Mouse (Mus musculus) thymus, postnatal 25 days (tissue): Measurements from ENCODE around the gene Nkx2-5.

Experiments
- DNase-seq: peaks from one replicate; pipeline ENCODE4 v3.0.0; 2022

Nkx2-5 gene

DNA sequence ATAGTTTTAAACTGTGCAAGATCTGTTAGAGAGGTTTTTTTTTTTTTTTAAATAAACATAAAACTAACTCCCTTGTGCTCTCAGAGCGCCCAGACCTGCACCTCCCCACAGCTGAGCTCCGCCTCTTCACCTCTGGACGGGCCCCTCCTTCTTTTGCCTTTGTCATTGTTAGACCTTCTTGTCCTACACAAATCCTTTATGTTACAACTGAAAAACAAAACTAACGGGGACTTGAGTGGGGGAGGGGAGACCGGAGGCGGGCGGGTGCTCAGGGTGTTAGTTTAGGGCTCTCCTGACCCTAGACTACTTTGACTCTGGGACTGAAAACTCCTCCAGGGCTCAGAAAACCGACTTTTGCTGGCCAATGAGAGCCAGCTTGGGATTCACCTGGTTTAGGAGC lies 8.9 kb downstream of the Nkx2-5 start:
- DNase-seq = no peak

DNA sequence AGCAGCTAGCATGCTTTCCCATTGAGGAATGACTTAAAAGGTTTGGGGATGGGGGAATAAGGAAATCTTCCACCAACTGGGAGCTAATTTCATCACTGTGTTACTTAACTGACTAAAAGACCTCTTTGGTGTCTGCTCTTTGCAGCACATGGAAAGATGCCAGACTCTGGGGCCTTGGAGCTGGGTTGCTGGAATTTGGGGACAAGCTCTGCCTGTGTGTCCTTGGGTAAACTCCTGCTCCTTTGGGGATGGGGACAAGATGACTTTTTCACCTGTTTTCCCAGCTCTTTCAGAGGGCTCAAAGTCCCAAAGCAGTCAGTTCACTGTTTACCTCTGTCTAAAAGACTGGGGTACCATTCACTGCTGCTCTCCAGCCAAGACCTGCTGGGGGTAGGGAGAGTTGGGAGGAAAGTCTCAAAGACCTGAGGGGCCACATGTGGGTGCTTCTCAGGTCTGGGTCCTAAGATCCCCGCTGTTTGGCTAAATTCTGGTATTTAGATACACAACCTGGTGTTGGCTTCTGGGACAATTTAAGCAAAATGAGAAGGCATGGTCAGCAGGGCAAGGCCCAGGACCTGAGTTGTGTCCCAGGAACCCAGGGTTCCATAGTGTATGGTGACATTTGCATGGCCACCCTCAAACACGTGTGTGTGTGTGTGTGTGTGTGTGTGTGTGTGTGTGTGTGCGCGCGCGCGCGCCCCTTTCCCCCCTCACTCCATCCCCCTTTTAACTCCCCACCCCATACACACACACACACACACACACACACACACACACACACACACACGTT lies 9.6 kb downstream of the Nkx2-5 start:
- DNase-seq = no peak

DNA sequence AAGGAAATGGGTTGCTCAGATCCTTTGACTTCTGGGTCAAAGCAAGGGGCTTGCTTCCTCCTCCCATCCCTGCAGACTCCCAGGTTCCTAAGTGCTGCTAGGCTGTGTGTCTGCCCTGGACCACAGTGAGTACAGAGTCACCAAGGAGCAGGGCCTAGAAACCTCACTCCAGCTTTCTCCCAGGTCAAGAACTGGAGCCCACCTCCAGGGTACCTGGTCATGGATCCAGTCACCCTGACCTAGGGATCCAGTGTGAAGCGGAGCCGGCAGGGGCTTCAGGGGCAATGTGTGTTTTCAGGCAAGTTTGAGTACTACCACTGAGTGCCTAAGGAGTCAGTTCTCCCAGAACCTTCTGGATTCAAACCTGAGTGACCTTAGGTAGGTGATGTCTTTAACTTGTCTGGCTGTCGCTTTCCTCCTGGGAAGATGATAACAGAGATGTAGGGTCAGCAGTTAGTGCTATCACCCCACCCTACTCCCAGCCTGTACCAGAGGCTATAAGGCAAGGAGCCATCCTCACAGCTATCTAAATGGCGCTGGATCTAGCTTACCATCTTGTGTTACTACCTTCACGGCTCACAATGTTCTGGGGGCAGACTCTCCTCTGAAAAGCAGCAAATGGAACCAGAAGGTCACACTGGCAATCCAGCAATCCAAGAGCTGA lies 10.4 kb downstream of the Nkx2-5 start:
- DNase-seq = no peak

DNA sequence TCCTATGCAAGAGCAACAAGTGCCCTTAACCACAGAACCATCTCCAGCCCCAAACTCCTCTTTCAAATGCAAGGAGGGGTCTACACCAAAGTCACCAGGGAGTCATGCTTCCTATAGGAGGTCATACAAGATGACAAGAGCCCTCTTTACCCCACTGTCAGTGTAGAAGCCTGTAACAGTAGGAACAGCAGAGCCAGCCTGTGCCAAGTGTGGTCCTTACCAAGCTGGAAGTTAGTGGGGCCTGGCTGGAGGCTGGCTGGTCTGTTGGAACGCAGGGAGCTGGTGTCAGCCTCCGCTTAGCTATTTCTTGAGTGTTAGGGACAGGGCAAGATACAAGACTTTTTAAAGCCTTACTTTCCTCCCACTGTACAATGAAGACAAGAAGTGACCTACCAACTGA lies 11.0 kb downstream of the Nkx2-5 start:
- DNase-seq = no peak

DNA sequence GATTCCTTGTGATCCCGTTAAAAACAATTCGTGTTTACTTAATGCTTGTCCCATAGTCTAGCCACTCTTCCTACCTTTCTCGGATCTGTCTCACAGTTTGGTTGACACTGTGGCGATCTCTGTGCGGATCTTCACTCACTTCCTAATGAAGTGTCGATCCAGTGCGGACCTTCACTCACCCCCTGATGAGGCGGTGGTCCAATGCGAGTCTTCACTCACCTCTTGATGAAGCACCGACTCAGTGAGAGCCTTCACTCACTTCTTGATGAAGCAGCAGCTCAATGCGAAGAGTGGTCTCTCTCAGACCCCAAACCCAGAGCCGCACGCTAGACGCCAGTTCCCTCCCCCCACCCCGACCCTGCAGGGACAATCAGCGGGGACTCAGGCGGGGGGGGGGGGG lies 18.7 kb downstream of the Nkx2-5 start:
- DNase-seq = no peak

DNA sequence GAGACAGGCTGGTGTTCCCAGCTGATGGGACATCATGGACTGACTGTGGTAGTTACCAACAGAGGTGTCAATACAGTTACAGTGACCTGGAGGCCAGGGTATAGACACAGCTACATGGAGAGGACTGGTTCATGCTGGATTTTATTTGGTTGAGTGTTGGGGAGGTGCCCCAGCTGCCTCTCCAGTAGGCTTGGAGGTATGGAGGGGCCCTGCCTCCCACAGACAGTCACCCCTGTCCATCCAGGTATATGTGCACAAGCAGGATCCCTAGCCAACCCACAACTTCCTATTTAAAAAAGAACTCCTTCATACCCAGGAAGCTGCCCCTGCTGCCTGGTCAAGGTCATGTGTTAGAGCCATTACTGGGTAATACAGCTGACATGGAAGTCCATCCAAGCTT lies 27.0 kb downstream of the Nkx2-5 start:
- DNase-seq = no peak

DNA sequence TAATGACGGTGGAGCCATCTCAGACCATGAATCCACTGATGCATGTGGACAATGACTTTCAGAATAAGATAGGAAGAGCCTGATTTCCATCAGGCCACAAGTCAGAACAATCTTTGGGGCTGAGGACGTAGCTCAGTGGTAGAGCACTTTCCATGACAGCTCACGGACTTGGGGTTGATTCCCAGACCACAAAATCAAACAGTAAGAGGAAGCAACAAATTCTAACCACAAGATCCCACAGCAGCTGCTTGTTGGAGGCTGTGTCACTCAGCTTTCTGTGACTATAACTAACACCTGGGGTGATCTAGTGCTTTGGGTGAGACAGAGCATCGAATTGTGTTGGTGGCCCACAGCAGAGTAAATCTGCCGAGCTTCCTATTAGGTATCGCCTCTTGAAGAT lies 28.0 kb downstream of the Nkx2-5 start:
- no peak for DNase-seq

DNA sequence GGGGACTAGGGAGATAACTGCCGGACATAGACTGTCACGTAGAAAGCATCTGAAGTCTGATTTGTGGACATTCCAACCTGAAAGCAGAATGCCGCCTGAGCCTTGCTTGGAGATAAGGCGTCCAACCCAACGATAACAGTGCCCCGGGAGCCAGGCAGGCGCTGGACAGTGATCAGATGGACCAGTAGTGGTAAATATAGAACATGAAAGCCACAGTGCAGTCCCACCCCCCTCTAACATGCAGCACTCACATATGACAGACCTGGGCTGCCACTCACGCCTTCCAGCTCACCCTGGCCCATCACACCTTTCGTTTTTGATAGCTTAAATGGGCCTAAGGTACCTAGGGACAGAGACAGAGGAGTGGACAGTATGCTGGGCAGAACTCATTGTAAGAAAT lies 31.3 kb downstream of the Nkx2-5 start:
- no peak for DNase-seq

DNA sequence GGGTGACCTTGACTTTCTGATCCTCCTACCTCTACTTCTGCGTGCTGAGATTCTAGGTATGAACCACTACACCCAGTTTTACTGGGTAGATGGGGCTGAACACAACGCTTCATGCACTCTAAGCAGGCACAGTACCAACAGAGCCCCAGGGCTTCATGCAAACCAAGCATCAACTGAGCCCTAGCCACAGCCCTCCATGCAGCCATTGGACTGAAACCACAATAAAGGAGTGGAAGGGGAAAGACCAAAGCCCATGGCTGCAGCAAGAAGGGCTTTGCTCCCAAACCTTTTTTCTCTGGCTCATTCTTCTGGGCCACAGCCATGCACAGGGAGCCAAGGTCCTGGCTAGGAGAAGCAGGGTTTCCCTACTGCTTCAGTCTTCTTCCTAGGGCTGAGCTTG lies 32.2 kb downstream of the Nkx2-5 start:
- no peak for DNase-seq

DNA sequence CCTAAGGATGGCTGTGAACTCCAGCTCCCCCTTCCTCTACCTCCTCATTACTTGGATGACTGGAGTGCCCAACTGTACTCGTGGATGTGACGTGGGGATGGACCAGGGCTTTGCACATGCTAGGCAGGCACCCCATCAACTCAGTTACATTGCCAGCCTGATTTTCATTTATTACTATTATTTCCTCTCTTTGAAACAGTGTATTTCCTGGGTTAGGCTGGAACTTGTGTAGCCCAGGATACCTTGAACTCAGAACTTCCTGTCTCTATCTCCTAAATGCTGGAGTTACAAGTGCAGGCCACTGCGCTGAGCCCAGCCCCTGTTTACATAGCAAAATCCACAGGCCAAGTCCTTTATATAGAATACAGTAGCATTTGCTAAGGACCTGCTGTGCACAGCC lies 41.9 kb downstream of the Nkx2-5 start:
- no peak for DNase-seq

DNA sequence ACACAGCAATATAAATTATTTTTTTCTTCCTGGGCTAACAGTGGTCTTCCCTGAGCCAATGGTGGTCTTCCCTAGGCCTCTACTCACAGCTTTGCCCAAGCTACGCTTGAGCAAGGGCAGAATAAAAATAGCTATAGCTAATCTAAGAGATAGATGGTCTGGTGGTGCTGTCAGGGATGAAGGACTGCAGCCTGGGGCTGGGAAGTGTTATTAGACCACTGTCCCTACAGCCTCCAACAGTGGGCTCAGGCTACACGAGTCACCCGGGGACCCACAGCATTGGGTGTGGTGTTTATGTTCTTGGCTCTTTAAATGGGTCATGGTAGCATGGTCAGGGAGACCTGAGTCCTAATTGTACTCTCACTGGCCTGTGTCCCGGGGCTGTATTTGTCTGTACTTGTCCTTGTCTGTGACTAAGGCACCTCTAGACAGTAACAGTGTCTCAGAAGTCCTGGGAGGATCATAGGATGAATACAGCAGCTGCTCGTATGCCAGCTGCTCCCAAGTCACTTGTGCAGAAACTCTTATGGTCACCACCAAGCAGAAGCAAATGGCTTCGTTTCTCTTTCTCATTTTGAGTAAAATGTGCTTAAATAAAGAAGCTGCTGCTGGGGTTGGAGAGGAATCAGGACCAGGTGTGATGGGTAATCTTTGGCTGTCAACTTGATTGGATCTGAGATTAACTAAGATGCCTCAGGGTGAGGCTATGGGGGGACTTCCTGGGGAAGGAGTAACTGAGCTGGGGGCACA lies 47.3 kb downstream of the Nkx2-5 start:
- DNase-seq = no peak

DNA sequence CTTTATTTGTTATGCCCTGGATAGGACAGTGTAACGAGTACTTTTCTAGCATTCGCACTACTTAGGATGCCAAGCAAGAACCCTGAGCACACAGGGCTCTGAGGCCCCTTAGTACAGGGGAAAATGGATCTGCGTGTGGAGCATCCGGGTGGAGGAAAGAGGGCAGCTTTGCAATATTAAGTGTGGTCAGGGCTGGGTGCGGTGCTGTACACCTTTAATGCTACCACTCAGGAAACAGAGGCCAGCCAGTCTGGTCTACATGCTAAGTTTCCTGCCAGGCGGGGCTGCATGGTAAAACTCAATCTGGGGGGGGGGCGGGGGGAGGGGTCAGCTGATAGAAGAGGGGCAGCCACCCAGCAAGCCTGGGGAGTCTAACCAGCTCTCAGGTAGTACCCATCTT lies 49.4 kb downstream of the Nkx2-5 start:
- no peak for DNase-seq

DNA sequence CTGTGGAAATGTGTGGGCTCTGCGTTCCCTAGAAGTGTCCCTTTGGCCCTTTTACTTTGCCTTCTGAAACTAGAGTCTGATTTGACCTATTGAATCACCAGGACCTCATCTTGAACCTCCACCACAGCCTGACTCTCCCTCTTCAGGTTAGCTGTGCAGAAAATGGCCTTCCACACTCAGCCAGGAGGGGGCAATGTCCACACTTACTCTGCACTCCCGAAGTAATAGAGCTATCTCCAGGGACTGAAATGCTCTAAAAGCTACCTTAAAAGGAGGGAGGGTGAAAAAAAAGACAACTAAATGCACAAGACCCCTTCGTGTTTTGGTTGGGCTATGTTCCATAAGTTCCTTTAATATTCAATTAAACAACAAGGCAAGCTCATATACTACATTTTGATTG lies 50.1 kb downstream of the Nkx2-5 start:
- peak; percentile 47 for DNase-seq

DNA sequence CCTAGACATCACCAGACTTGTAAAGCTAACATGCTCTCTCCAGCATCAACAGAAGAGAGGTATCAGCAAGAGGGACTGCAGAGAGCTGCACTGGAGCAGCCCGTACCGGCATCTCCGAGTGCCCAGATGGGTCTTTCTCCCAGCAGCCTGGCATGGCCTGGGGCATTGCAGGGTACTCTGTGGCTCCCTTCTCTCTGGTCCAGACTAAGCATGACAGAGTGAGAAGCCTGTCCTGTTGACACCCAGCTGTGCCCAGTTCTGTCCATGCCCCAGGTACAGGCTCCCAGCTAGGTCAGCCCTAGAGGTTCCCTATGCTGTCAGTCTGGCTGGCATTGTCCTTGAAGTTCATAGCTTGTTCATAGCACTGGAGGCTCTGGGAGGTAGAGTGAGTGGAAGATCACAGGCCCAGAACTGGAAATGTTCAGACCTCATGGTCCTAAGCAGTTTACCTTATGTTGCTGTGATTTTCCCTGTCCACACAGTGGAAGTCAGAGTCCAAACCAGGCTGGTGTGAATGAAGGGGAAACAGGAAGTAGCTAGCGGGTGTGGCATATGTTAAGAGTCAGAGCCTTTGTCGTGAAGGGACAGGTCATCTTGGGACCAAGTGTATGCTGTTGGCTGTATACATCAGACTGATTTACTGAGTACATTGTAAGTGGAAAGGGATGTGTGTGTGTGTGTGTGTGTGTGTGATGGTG lies 51.6 kb downstream of the Nkx2-5 start:
- no peak for DNase-seq

DNA sequence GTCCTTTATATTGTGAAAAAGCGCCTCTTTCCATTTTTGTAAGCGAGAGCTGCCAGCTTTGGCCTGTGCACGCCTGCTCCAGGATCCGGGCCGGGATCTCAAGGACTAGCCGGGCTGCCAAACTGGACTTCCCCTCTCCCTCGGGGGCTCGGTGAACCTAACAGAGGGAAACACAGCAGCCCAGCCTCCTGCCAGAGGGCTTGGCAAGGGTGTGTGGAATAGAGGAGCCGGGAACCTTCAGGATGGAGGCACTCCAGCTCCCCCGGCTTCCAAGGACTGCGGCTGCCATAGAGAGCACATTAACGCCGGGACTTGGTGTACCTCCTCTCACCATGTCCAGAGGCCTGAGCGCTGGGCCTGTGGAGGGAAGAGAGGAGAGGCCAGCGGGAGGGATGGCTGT lies 52.7 kb downstream of the Nkx2-5 start:
- no peak for DNase-seq

DNA sequence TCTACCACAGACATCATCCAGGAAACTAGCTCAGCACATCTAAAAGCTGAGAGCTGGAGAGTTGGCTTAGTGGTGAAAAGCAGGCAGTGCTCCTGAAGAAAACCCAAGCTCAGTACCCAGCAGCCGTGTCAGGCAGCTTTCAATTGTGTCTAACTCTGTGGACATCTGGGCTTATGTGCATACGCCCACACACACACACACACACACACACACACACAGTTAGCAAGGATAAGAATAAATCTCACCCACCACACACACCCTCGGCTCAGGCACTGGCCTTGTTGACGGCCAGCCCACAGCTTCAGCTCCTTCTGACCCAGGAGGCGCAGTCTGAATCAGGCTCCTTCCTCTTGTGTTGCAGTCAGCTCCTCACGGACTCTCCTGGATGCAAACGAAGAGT lies 53.2 kb downstream of the Nkx2-5 start:
- DNase-seq = no peak

DNA sequence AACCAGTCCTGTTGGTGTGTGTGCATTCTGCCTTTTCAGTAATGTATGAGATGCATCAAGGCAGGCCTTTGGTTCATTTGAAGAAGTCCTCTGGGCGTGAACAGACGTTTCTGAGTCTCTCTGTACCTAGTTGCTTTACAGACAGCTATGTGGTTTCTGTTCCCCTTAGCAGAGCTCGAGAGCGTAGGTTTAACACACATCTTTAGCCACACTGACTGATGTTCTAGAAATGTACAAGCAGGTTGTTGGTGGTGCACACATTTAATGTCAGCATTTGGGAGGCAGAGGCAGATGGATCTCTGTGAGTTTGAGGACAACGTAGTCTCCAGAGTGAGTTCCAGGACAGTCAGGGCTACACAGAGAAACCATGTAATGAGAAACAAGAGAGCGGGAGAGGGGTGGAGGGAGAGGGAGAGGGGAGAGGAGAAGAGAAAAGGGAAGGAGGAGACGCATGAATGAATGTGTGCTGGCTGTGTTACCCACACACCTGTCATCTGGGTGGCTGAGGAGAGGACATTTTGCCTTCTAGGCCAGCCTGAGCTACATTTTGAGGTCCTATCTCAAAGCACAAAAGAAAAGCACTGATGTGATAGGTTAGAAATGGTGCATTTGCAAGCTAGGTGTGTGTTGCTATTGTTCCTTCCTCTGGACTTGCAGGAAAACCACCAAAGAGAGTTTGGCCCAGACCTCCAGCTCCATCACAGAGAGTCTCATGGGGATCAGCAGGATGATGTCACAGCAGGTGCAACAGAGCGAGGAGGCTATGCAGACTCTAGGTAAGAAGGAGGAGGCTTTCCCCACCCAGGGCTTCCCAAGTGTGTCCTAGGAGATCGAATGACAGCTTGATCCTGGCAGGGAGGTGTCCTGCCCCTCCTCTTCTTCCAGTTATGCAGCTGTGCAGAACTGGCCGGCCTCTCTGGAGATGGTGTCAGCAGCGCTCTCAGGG lies 54.3 kb downstream of the Nkx2-5 start:
- no peak for DNase-seq

DNA sequence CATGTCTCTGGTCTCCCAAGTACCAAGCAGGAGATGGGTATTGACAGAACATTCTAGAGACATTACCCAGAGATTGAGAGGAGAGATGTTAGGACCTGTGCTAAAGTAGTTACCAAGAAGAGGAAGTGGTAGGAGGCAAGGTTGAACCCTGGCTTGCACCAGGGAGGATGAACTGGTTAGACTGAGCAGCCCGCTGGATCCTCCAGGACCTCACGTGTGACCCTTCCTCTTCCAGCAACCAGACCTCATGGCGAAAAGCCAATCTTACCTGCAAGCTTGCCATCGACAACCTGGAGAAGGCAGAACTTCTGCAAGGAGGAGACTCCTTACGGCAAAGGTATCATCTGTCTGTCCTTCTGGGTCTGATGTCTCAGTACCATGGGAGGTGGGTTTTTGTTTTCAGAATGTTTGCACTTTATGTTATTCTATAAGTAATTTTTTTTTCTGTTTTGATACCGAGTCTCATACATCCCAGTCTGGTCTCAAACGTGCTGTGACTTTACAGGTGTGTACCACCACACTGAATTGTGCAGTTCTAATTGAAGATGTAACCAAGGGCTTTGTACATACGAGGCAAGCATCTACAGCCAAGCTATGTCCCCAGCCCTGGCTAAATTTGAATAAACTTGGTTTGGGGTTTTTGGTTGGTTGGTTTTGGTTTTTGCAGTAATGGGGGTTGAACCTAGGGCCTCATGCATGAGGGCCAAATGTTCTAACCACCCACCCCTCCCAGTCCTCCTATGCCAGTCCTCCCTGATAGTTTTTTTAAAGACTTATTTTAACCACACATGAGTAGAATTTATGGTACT lies 55.1 kb downstream of the Nkx2-5 start:
- no peak for DNase-seq

DNA sequence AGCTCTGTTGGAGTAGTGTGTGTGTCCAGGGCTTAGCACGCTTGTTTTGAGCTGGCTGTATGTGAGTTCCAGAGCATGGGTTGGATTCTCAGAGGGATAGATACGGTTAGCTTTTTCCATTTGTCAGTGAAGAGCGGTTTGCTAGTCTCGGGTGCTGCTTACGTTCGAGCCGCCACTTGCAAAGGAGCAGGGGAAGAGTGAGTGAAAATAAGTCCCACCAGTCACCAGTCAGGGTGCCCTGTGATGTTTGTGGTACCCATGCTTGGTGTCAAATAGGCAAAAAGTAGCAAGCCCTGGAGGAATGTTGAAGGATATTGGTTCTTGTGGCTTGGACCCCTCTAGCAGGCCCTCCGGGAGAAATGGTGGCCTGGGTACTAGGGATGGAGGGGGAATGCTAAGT lies 55.8 kb downstream of the Nkx2-5 start:
- DNase-seq = no peak
